Mouse (Mus musculus) midbrain, embryonic 11.5 days (tissue): ENCODE data around the gene Mgat4a. TPM values are rescaled to one million over a fixed set of nuclear protein-coding genes. Genes with fewer than 3 reads are reported as not detected.

Experiments
- ATAC-seq: fragments of 200-750 bp; cut with Nextera tagmentation; 2 replicates; pipeline ENCODE4 v1.8.0; 2017; ENCODE audit warnings: moderate TSS enrichment, moderate library complexity; ENCODE audit not compliant: low FRiP score
- DNase-seq: peaks from one replicate; pipeline ENCODE4 v3.0.0; 2015; ENCODE audit warnings: low spot score; ENCODE audit errors: missing footprints
- H3K27ac ChIP-seq: fragments of 300-500 bp; sonication (generic); 2 replicates; pipeline ENCODE4 v1.5.1; 2014; ENCODE audit warnings: low read depth, low read length
- H3K27me3 ChIP-seq: fragments of 300-500 bp; sonication (generic); 2 replicates; pipeline ENCODE4 v1.6.1; 2014; ENCODE audit warnings: mild to moderate bottlenecking, low read length, moderate library complexity, mixed read lengths; ENCODE audit not compliant: control insufficient read depth, insufficient read depth
- H3K36me3 ChIP-seq: fragments of 300-500 bp; sonication (generic); 2 replicates; pipeline ENCODE4 v1.6.1; 2014; ENCODE audit warnings: mild to moderate bottlenecking, low read length, moderate library complexity, mixed read lengths; ENCODE audit not compliant: control insufficient read depth, insufficient read depth
- H3K4me1 ChIP-seq: fragments of 300-500 bp; sonication (generic); 2 replicates; pipeline ENCODE4 v1.6.1; 2014; ENCODE audit warnings: low read length; ENCODE audit not compliant: control insufficient read depth, insufficient read depth
- H3K4me2 ChIP-seq: fragments of 300-500 bp; sonication (generic); 2 replicates; pipeline ENCODE4 v1.6.1; 2014; ENCODE audit warnings: mild to moderate bottlenecking, moderate library complexity
- H3K4me3 ChIP-seq: fragments of 300-500 bp; sonication (generic); 2 replicates; pipeline ENCODE4 v1.5.1; 2014; ENCODE audit warnings: low read depth, low read length
- H3K9ac ChIP-seq: fragments of 300-500 bp; sonication (generic); 2 replicates; pipeline ENCODE4 v1.6.1; 2014; ENCODE audit warnings: low read length
- H3K9me3 ChIP-seq: fragments of 300-500 bp; sonication (generic); 2 replicates; pipeline ENCODE4 v1.6.1; 2016; ENCODE audit warnings: low read length; ENCODE audit not compliant: control insufficient read depth
- WGBS: fragments of 180-500 bp; shearing (Covaris S2); extraction: QIAGEN DNeasy Blood & Tissue Kit; methylation state at CpG from one replicate; pipeline ENCODE4 v1.1.7; 2014; 5-methylcytosine and 5-hydroxymethylcytosine counted together
- polyA plus RNA-seq: library from polyadenylated mRNA; unstranded; fragments of >200 nt; fragmentation: Nextera tagmentation; extraction: Ambion mirVana; gene quantifications from 2 replicates; pipeline ENCODE4 v1.2.1, GENCODE M21; 2014

Mgat4a gene
- polyA plus RNA-seq, 1 experiment from 2014 or later = 5.7 TPM

GRCm38 (mm10) chr1:37491672-37492071 lies 49.1 kb downstream of the Mgat4a start:
- 83% methylated on average over 7 of the region's 7 CpGs for WGBS
- no peak overlapping the region for H3K4me3 ChIP-seq
- H3K9ac ChIP-seq = no peak overlapping the region
- no peaks in the 10 kb centered on the region for H3K4me1 ChIP-seq
- no peak for DNase-seq
- no peaks in the 10 kb centered on the region for H3K36me3 ChIP-seq
- H3K9me3 ChIP-seq = no peaks in the 10 kb centered on the region
- no peaks in the 10 kb centered on the region for H3K27me3 ChIP-seq
- no peak overlapping the region for H3K27ac ChIP-seq
- H3K4me2 ChIP-seq = no peak overlapping the region
- ATAC-seq = no peak

- H3K9ac ChIP-seq = no peak overlapping the region
- no peaks in the 10 kb centered on the region for H3K4me1 ChIP-seq
- no peak for ATAC-seq
- DNase-seq = no peak
- no peaks in the 10 kb centered on the region for H3K9me3 ChIP-seq
- 94% methylated on average over 5 of the region's 5 CpGs for WGBS
- H3K36me3 ChIP-seq = no peaks in the 10 kb centered on the region
- H3K4me3 ChIP-seq = no peak overlapping the region
- no peaks in the 10 kb centered on the region for H3K27me3 ChIP-seq
- H3K27ac ChIP-seq = no peak overlapping the region
- no peak overlapping the region for H3K4me2 ChIP-seq
Observed at GRCm38 (mm10) chr1:37490691-37491212, 50.1 kb downstream of the Mgat4a start.

- no peaks in the 10 kb centered on the region for H3K9me3 ChIP-seq
- DNase-seq (no peak), ATAC-seq (no peak)
- 89% methylated on average over 12 of the region's 12 CpGs for WGBS
- H3K36me3 ChIP-seq = no peaks in the 10 kb centered on the region
- no peaks in the 10 kb centered on the region for H3K4me1 ChIP-seq
- no peaks in the 10 kb centered on the region for H3K27me3 ChIP-seq
- no peak overlapping the region for H3K9ac ChIP-seq
- no peak overlapping the region for H3K4me2 ChIP-seq
- no peak overlapping the region for H3K27ac ChIP-seq
- H3K4me3 ChIP-seq = no peak overlapping the region
Observed at GRCm38 (mm10) chr1:37488531-37488930, 52.3 kb downstream of the Mgat4a start.

- 91% methylated on average over 3 of the region's 3 CpGs for WGBS
- Histone ChIP-seq H3K9me3 (no peaks in the 10 kb centered on the region), H3K9ac (no peak overlapping the region), H3K4me1 (no peaks in the 10 kb centered on the region), H3K4me2 (no peak overlapping the region), H3K27ac (no peak overlapping the region), H3K4me3 (no peak overlapping the region), H3K36me3 (no peaks in the 10 kb centered on the region), H3K27me3 (no peaks in the 10 kb centered on the region)
- DNase-seq = no peak
- ATAC-seq = no peak
Observed at GRCm38 (mm10) chr1:37486994-37487393, 53.8 kb downstream of the Mgat4a start.

DNA sequence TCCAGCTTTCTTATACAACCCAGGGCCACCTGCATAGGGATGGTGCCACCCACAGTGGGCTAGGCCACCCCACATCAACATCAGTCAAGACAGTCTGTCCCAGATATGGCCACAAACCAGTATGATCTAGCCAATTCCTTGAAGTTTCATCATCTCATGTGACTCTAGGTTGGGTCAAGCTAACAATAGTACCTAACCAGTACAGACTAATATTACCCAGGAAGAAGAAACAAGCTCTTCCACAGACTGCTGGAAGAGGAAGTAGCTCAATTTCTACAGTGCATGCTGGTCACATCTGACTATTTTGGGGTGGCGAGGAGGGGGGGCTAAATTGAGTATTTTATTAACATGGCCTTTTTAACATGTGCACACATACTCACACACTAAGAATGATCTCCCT lies 54.4 kb downstream of the Mgat4a start:
- no peak overlapping the region for H3K27ac ChIP-seq
- no peak overlapping the region for H3K4me3 ChIP-seq
- H3K36me3 ChIP-seq = no peaks in the 10 kb centered on the region
- H3K4me1 ChIP-seq = no peaks in the 10 kb centered on the region
- 84% methylated on average over 1 of the region's 1 CpGs for WGBS
- H3K9ac ChIP-seq = no peak overlapping the region
- ATAC-seq (no peak), DNase-seq (no peak)
- no peaks in the 10 kb centered on the region for H3K27me3 ChIP-seq
- H3K9me3 ChIP-seq = no peaks in the 10 kb centered on the region
- H3K4me2 ChIP-seq = no peak overlapping the region

DNA sequence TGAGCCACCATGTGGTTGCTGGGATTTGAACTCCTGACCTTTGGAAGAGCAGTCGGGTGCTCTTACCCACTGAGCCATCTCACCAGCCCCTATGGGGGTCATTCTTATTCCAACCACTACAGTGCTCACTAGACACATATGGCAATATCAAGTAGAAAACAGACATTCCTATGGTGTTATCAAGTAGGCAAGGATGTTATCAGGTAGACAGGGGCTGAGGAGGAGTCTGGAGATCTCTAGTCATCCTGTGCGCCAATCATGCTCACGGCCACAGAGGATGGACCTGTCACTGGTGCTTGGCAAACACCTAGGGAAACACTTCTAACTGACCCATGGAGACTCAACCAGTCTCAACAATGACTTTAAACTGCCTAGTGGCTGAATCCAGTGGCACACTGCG lies 56.2 kb downstream of the Mgat4a start:
- ATAC-seq (no peak), DNase-seq (no peak)
- no peak overlapping the region for H3K27ac ChIP-seq
- H3K27me3 ChIP-seq = no peaks in the 10 kb centered on the region
- H3K4me3 ChIP-seq = no peak overlapping the region
- H3K36me3 ChIP-seq = no peaks in the 10 kb centered on the region
- no peaks in the 10 kb centered on the region for H3K4me1 ChIP-seq
- H3K9me3 ChIP-seq = no peaks in the 10 kb centered on the region
- no peak overlapping the region for H3K9ac ChIP-seq
- WGBS = 90% methylated on average over 4 of the region's 4 CpGs
- H3K4me2 ChIP-seq = no peak overlapping the region

- DNase-seq (no peak), ATAC-seq (no peak)
- 90% methylated on average over 2 of the region's 2 CpGs for WGBS
- Histone ChIP-seq H3K4me3 (no peak overlapping the region), H3K4me1 (no peaks in the 10 kb centered on the region), H3K9ac (no peak overlapping the region), H3K36me3 (no peaks in the 10 kb centered on the region), H3K27me3 (no peaks in the 10 kb centered on the region), H3K9me3 (no peaks in the 10 kb centered on the region), H3K4me2 (no peak overlapping the region), H3K27ac (no peak overlapping the region)
Observed at GRCm38 (mm10) chr1:37481331-37481730, 59.5 kb downstream of the Mgat4a start.

GRCm38 (mm10) chr1:37480731-37481130 lies 60.1 kb downstream of the Mgat4a start:
- Histone ChIP-seq H3K9me3 (no peaks in the 10 kb centered on the region), H3K4me1 (no peaks in the 10 kb centered on the region), H3K9ac (no peak overlapping the region), H3K36me3 (no peaks in the 10 kb centered on the region), H3K27ac (no peak overlapping the region), H3K4me3 (no peak overlapping the region), H3K27me3 (no peaks in the 10 kb centered on the region), H3K4me2 (no peak overlapping the region)
- DNase-seq (no peak), ATAC-seq (no peak)
- 88% methylated on average over 6 of the region's 6 CpGs for WGBS

- DNase-seq (no peak), ATAC-seq (no peak)
- 83% methylated on average over 8 of the region's 8 CpGs for WGBS
- Histone ChIP-seq H3K4me3 (no peak overlapping the region), H3K9ac (no peak overlapping the region), H3K36me3 (no peaks in the 10 kb centered on the region), H3K9me3 (no peaks in the 10 kb centered on the region), H3K4me2 (no peak overlapping the region), H3K27ac (no peak overlapping the region), H3K27me3 (no peaks in the 10 kb centered on the region), H3K4me1 (no peaks in the 10 kb centered on the region)
Observed at GRCm38 (mm10) chr1:37479759-37480158, 61.1 kb downstream of the Mgat4a start.

DNA sequence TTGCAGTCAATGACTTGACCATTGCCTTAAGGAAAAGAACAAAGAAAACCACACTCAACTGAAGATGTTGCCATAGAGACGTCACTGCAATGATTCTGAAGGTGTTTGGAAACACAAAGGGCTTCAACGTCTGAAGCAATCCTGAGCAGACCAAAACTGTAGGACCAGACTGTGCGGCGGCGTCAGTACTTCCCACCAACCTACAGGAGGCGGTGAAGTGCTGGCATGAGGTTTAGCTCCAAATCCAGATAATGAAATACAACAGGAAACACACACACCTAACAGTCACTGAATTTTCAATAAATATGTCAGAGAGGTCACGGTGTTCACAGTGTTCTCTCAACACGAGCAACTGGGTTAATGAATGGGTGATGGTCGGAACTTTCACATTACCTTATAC lies 61.7 kb downstream of the Mgat4a start:
- no peaks in the 10 kb centered on the region for H3K36me3 ChIP-seq
- no peaks in the 10 kb centered on the region for H3K27me3 ChIP-seq
- no peaks in the 10 kb centered on the region for H3K4me1 ChIP-seq
- no peak overlapping the region for H3K4me3 ChIP-seq
- DNase-seq = no peak
- no peak overlapping the region for H3K27ac ChIP-seq
- ATAC-seq = no peak
- H3K4me2 ChIP-seq = no peak overlapping the region
- WGBS = 75% methylated on average over 9 of the region's 9 CpGs
- no peak overlapping the region for H3K9ac ChIP-seq
- no peaks in the 10 kb centered on the region for H3K9me3 ChIP-seq
